Mouse (Mus musculus) c-Kit-negative CD71-positive TER-119-positive erythroid progenitor cells, embryonic 14.5 days (primary cell): Measurements from ENCODE around the gene Rap1gap2.

Source experiments
- DNase-seq: peaks from one replicate; pipeline ENCODE4 v3.0.0-alpha.2; 2013; ENCODE audit warnings: low read depth, low spot score

Rap1gap2 gene

GRCm38 (mm10) chr11:74412462-74412861, 198.3 kb downstream of the Rap1gap2 start:
- no peak for DNase-seq

GRCm38 (mm10) chr11:74411943-74412342, 198.8 kb downstream of the Rap1gap2 start:
- DNase-seq = no peak

GRCm38 (mm10) chr11:74409757-74410174, 200.9 kb downstream of the Rap1gap2 start:
- no peak for DNase-seq

- DNase-seq = no peak
Measured at GRCm38 (mm10) chr11:74409447-74409754, 201.3 kb downstream of the Rap1gap2 start.

- no peak for DNase-seq
Measured at GRCm38 (mm10) chr11:74408587-74409446, 201.9 kb downstream of the Rap1gap2 start.

- DNase-seq = no peak
Measured at GRCm38 (mm10) chr11:74405201-74405600, 205.5 kb downstream of the Rap1gap2 start.

GRCm38 (mm10) chr11:74404216-74404615, 206.5 kb downstream of the Rap1gap2 start:
- no peak for DNase-seq

GRCm38 (mm10) chr11:74402126-74402525, 208.6 kb downstream of the Rap1gap2 start:
- no peak for DNase-seq

- no peak for DNase-seq
Measured at GRCm38 (mm10) chr11:74395583-74395982, 215.1 kb downstream of the Rap1gap2 start.

GRCm38 (mm10) chr11:74393489-74393888, 217.2 kb downstream of the Rap1gap2 start:
- no peak for DNase-seq

- DNase-seq = no peak
Measured at GRCm38 (mm10) chr11:74392903-74393302, 217.8 kb downstream of the Rap1gap2 start.

GRCm38 (mm10) chr11:74391899-74392298, 218.8 kb downstream of the Rap1gap2 start:
- DNase-seq = no peak

- DNase-seq = no peak
Measured at GRCm38 (mm10) chr11:74387203-74387602, 223.5 kb downstream of the Rap1gap2 start.

- DNase-seq = no peak
Measured at GRCm38 (mm10) chr11:74385674-74386073, 225.0 kb downstream of the Rap1gap2 start.

GRCm38 (mm10) chr11:74379166-74379873, 231.4 kb downstream of the Rap1gap2 start:
- DNase-seq = no peak

- no peak for DNase-seq
Measured at GRCm38 (mm10) chr11:74376847-74377246, 233.9 kb downstream of the Rap1gap2 start.

GRCm38 (mm10) chr11:74371393-74372100, 239.2 kb downstream of the Rap1gap2 start:
- peak; percentile 20 for DNase-seq

- DNase-seq = no peak
Measured at GRCm38 (mm10) chr11:74361769-74362168, 248.9 kb downstream of the Rap1gap2 start, which contains the start of gene Olfr412. Gene Olfr412 (plus strand): TSS chr11:74362069.

GRCm38 (mm10) chr11:74352550-74352949, 258.2 kb downstream of the Rap1gap2 start, which contains the start of gene Olfr411:
Gene Olfr411 (minus strand): TSS chr11:74352650.
- no peak for DNase-seq

GRCm38 (mm10) chr11:74337931-74338330, 272.8 kb downstream of the Rap1gap2 start, which contains the start of gene Olfr410:
Gene Olfr410 (minus strand): TSS chr11:74338031.
- no peak for DNase-seq
